Mouse (Mus musculus) midbrain, embryonic 13.5 days (tissue): ENCODE measurements around the gene Tmem163. TPM values are rescaled to one million over a fixed set of nuclear protein-coding genes. Genes with fewer than 3 reads are reported as not detected.

Experiments used
- ATAC-seq: fragments of 200-750 bp; cut with Nextera tagmentation; 2 replicates; pipeline ENCODE4 v1.8.0; 2017; ENCODE audit warnings: mild to moderate bottlenecking, moderate TSS enrichment, moderate library complexity
- H3K27ac ChIP-seq: fragments of 300-500 bp; sonication (generic); 2 replicates; pipeline ENCODE4 v1.5.1; 2015; ENCODE audit warnings: inconsistent platforms, mild to moderate bottlenecking, moderate library complexity
- H3K27me3 ChIP-seq: fragments of 300-500 bp; sonication (generic); 2 replicates; pipeline ENCODE4 v1.6.1; 2015; ENCODE audit warnings: mild to moderate bottlenecking, inconsistent platforms
- H3K36me3 ChIP-seq: fragments of 300-500 bp; sonication (generic); 2 replicates; pipeline ENCODE4 v1.6.1; 2015; ENCODE audit warnings: mild to moderate bottlenecking, inconsistent platforms
- H3K4me1 ChIP-seq: fragments of 300-500 bp; sonication (generic); replicated peaks from 2 replicates; pipeline ENCODE4 v1.6.1; 2015; ENCODE audit warnings: inconsistent platforms
- H3K4me2 ChIP-seq: fragments of 300-500 bp; sonication (generic); replicated peaks from 2 replicates; pipeline ENCODE4 v1.6.1; 2015; ENCODE audit warnings: moderate library complexity, mild to moderate bottlenecking, inconsistent platforms
- H3K4me3 ChIP-seq: fragments of 300-500 bp; sonication (generic); replicated peaks from 2 replicates; pipeline ENCODE4 v1.5.1; 2015; ENCODE audit warnings: mild to moderate bottlenecking, inconsistent platforms
- H3K9ac ChIP-seq: fragments of 300-500 bp; sonication (generic); replicated peaks from 2 replicates; pipeline ENCODE4 v1.6.1; 2015; ENCODE audit warnings: mild to moderate bottlenecking, inconsistent platforms
- H3K9me3 ChIP-seq: fragments of 300-500 bp; sonication (generic); 2 replicates; pipeline ENCODE4 v1.6.1; 2016; ENCODE audit warnings: mild to moderate bottlenecking, inconsistent platforms
- WGBS: fragments of 180-500 bp; shearing (Covaris S2); methylation state at CpG from one replicate; pipeline ENCODE4 v1.1.7; 2015; 5-methylcytosine and 5-hydroxymethylcytosine counted together
- polyA plus RNA-seq: library from polyadenylated mRNA; unstranded; fragments of >200 nt; fragmentation: Nextera tagmentation; extraction: Ambion mirVana; gene quantifications from 2 replicates; pipeline ENCODE4 v1.2.1, GENCODE M21; 2015

The Tmem163 gene
- polyA plus RNA-seq, 1 experiment from 2014 or later: 65.8 TPM

DNA sequence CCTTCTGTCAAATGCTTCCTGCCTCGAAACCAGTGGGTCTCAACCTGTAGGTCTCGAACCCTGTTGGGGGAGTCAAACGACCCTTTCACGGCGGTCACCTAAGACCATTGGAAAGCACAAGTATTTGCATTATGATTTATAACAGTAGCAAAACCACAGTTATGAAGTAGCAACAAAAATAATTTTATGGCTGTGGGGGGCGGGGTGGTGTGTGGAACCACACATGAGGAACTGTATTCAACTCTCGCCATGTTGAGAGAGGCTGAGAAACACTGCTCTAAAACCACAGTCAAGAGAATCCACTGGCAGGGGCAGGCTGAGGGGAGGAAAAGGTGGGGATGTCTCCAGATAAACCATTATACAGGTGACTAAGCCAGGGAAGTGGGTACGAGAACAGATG is 166.2 kb downstream of the Tmem163 start:
- ATAC-seq: no peak
- H3K36me3 ChIP-seq: peaks cover 10% of the 10 kb centered on the region; the same call in 1 of the 2 replicates
- H3K4me2 ChIP-seq: no peak overlapping the region
- H3K27ac ChIP-seq: no peak overlapping the region
- 94% methylated on average over 8 of the region's 8 CpGs for WGBS
- peaks cover 9% of the 10 kb centered on the region; the same call in 1 of the 2 replicates for H3K9me3 ChIP-seq
- no peak overlapping the region for H3K4me3 ChIP-seq
- H3K4me1 ChIP-seq: peaks cover 10% of the 10 kb centered on the region
- no peaks in the 10 kb centered on the region for H3K27me3 ChIP-seq
- no peak overlapping the region for H3K9ac ChIP-seq

DNA sequence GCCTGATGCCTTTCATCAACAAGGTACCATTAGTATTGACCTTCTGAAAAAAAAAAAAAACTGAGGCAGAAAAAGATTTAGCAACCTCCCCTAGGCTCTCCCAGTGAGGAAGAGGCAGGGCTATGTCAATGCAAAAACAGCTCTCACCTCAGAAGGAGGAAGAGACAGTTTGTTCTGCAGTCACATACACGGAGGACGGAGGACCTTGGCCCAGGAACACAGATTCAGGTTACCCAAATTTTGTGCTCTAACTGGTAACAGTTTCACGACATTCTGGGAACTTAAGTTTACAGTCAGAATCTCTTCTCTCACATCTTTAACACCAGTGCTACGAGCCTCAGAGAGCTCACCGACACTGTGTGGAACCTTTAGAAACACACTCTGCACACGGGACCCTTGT is 166.6 kb downstream of the Tmem163 start:
- Histone ChIP-seq H3K27me3 (no peaks in the 10 kb centered on the region), H3K4me2 (no peak overlapping the region), H3K27ac (no peak overlapping the region), H3K4me3 (no peak overlapping the region), H3K36me3 (peaks cover 10% of the 10 kb centered on the region; the same call in 1 of the 2 replicates), H3K9me3 (peaks cover 9% of the 10 kb centered on the region; the same call in 1 of the 2 replicates), H3K4me1 (peaks cover 13% of the 10 kb centered on the region), H3K9ac (no peak overlapping the region)
- ATAC-seq: no peak
- WGBS: 86% methylated on average over 6 of the region's 6 CpGs

DNA sequence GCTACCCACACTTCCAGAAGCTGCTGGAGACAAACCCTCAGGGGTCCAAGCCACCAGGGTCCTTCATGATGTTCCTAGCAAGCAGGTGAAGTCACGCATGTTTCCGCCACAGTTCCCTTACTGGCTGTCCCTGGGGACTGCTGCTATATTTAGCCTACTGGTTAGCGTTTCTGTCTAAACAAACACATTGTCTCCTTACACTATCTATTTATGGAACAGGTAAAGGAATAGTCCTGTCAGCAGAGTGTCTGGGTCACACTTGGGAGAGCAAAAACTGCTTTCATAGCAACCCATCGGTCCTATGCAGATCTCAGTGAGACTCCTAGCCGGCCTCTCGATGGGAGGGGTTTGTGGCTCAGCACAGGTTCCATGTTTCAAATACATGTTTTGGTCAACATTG is 168.0 kb downstream of the Tmem163 start:
- peaks cover 27% of the 10 kb centered on the region for H3K4me1 ChIP-seq
- peaks cover 10% of the 10 kb centered on the region; the same call in 1 of the 2 replicates for H3K36me3 ChIP-seq
- ATAC-seq: no peak
- H3K27ac ChIP-seq: no peak overlapping the region
- no peak overlapping the region for H3K4me2 ChIP-seq
- WGBS: 86% methylated on average over 6 of the region's 6 CpGs
- H3K9ac ChIP-seq: no peak overlapping the region
- no peak overlapping the region for H3K4me3 ChIP-seq
- H3K9me3 ChIP-seq: peaks cover 9% of the 10 kb centered on the region; the same call in 1 of the 2 replicates
- no peaks in the 10 kb centered on the region for H3K27me3 ChIP-seq

DNA sequence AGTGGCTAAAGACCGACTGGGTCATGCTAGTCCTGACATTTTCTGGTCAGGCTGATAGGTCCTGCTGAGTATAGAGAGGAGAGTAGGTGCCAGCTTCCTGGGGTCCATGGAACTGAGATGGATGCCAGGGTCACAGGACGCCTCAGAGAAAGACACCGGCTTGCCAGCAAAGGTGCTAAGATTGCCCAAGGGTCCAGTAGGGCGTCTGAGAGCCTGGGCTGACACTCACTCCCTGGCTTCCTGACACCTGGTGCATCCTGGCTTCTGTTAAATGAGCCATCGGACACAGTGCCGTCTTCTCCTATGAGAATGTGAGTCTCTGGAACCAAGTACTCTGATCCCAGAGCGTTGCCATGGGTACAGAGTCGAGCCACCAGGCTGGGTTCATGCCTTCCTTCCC is 170.4 kb downstream of the Tmem163 start:
- Histone ChIP-seq H3K9ac (no peak overlapping the region), H3K27me3 (no peaks in the 10 kb centered on the region), H3K4me2 (no peak overlapping the region), H3K27ac (peak overlapping the region; percentile 77), H3K9me3 (no peaks in the 10 kb centered on the region), H3K4me3 (no peak overlapping the region), H3K4me1 (peaks cover 27% of the 10 kb centered on the region), H3K36me3 (no peaks in the 10 kb centered on the region)
- ATAC-seq: peak; percentile 28
- WGBS: 70% methylated on average over 8 of the region's 8 CpGs

DNA sequence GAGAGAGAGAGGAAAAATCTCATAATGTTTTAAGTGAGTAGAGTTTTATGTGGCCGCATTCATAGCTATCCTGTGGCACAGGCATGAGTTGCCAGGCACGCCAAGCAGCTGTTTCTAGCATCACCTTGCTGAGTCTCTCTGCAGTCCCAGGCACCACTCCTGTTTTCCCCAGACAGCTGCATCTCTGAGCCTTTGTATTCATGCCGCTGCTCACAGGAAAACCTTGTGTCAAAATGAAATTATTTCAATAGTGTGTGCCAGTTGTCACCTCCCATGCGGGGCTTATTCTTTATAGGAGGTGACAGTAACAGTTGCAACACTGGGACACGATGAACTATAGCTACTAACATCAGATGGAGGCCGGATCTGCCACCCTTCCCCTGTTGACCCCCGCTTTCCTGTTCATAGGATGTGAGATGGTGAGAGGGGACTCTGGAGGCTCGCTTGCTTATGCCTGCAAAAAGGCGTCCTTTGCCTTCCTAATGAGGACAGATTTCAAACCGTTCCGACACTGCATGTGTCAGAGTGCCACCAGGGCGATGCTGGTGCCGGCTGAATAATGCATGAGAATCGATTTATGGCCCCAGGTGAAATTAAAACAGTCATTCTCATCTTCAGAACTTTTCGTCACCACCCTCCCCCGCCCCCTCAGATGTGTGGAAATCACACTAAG is 171.1 kb downstream of the Tmem163 start:
- peaks cover 27% of the 10 kb centered on the region for H3K4me1 ChIP-seq
- H3K27ac ChIP-seq: peak overlapping the region; percentile 77
- no peaks in the 10 kb centered on the region for H3K9me3 ChIP-seq
- H3K4me3 ChIP-seq: no peak overlapping the region
- 46% methylated on average over 16 of the region's 16 CpGs for WGBS
- ATAC-seq: peak; percentile 82
- no peaks in the 10 kb centered on the region for H3K36me3 ChIP-seq
- H3K27me3 ChIP-seq: no peaks in the 10 kb centered on the region
- H3K9ac ChIP-seq: no peak overlapping the region
- H3K4me2 ChIP-seq: peak overlapping the region; percentile 5; the same call in 1 of the 2 replicates

DNA sequence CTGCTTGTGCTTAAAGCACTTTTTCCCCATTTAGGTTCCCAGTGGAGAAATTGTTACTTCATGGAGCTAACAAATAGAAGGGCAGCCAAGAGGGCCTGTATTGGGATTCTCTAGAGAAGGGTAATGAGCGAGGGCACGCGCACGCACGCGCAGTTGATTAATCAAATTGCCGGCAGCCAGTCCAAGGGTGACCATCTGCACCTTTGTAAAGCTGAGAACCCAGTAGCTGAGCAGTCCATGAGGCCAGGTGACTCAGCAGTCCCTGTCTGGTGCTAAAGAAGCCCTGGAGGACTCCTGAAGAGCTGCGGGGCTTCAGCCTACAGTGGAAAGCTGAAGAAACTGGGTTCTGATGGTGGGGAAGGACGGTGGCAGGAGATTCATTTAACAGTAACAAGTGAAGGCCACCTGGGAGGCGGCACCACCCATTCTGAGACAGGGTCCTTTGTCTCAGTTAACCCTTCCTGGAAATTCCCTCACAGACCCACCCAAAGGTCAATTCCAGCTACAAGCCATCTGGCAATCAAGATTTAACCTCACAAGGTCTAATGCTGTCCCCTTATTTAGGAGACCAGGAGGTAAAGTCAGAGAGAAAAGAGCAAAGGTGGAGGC is 172.2 kb downstream of the Tmem163 start:
- ATAC-seq: no peak

DNA sequence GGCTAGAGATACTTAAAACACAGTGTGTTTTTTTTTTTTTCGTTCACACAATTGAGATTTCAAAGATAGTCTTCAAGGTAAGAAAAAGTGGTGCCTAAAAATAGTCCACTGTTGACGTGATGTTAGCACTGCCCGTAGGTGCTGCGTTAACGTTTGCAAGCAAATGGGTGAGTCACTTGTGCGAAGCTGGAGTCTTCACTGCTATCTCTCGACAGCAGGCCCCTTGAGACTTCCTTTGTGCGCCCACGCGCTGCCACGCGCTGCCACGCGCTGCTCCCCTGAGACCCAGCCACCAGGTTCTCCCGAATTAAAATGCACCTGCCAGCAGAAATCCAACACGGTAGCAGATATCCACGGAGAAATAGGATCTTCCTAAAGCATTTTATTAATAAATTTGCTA is 178.6 kb downstream of the Tmem163 start:
- no peak for ATAC-seq

More for the DNA sequence above, 172.2 kb downstream of the Tmem163 start:
- Histone ChIP-seq H3K4me1 (peaks cover 27% of the 10 kb centered on the region), H3K9ac (no peak overlapping the region), H3K27me3 (no peaks in the 10 kb centered on the region), H3K4me2 (0 out of 2 replicates have a peak overlapping the region, but pooled peaks have one; percentile 3), H3K9me3 (no peaks in the 10 kb centered on the region), H3K27ac (peak overlapping the region; percentile 77), H3K36me3 (no peaks in the 10 kb centered on the region), H3K4me3 (no peak overlapping the region)
- WGBS: 65% methylated on average over 10 of the region's 10 CpGs

DNA sequence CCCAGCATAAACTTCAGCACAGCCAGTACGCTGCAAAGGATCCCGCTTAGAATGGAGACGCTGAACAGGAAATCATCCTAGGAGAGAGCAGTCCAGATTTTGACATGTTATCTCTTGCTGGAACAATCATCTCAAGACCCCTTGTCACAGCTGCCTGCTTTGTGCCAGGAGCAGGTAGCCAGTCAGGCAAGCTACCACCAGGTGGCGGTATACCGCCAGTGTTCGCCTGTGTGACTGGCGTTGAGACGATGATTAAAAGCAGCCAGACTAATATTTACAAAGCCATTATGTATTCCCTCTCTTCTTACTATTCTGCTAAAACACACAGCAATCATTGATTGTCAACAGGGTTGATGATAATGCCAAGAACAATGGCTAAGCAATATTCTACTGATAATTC is 179.1 kb downstream of the Tmem163 start:
- no peak overlapping the region for H3K4me3 ChIP-seq
- peak overlapping the region; percentile 81 for H3K27ac ChIP-seq
- no peak overlapping the region; the same call in 1 of the 2 replicates for H3K9ac ChIP-seq
- H3K36me3 ChIP-seq: peaks cover 4% of the 10 kb centered on the region; the same call in 1 of the 2 replicates
- no peak overlapping the region for H3K4me2 ChIP-seq
- peak; percentile 68 for ATAC-seq
- H3K4me1 ChIP-seq: peaks cover 12% of the 10 kb centered on the region
- H3K27me3 ChIP-seq: peaks cover 6% of the 10 kb centered on the region; the same call in 1 of the 2 replicates
- 13% methylated on average over 8 of the region's 8 CpGs for WGBS
- no peaks in the 10 kb centered on the region for H3K9me3 ChIP-seq

More for the DNA sequence above, 178.6 kb downstream of the Tmem163 start:
- H3K9me3 ChIP-seq: no peaks in the 10 kb centered on the region
- 67% methylated on average over 17 of the region's 17 CpGs for WGBS
- H3K4me3 ChIP-seq: no peak overlapping the region
- no peak overlapping the region for H3K4me2 ChIP-seq
- H3K36me3 ChIP-seq: no peaks in the 10 kb centered on the region
- H3K27me3 ChIP-seq: peaks cover 6% of the 10 kb centered on the region; the same call in 1 of the 2 replicates
- H3K9ac ChIP-seq: no peak overlapping the region
- H3K4me1 ChIP-seq: peaks cover 12% of the 10 kb centered on the region
- peak overlapping the region; percentile 81 for H3K27ac ChIP-seq

DNA sequence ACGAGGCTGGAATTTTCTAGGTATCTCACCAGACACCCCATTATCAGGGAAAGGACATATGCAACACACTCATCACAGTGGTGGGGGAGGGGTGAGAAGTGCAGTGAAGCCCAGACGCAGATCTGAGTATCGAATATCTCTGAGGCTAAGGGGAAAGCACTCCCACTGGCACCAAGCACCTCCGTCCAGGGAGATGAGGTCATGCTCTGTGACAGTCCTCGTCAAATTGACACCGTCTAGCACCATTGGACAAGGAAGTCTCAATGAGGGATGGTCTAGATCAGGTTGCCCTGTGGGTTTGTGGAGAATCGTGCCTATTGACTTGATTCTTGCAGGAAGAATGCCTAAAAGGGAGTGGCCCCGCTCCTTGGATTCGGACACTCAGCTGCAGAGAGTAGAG is 180.6 kb downstream of the Tmem163 start:
- WGBS: 67% methylated on average over 9 of the region's 9 CpGs

DNA sequence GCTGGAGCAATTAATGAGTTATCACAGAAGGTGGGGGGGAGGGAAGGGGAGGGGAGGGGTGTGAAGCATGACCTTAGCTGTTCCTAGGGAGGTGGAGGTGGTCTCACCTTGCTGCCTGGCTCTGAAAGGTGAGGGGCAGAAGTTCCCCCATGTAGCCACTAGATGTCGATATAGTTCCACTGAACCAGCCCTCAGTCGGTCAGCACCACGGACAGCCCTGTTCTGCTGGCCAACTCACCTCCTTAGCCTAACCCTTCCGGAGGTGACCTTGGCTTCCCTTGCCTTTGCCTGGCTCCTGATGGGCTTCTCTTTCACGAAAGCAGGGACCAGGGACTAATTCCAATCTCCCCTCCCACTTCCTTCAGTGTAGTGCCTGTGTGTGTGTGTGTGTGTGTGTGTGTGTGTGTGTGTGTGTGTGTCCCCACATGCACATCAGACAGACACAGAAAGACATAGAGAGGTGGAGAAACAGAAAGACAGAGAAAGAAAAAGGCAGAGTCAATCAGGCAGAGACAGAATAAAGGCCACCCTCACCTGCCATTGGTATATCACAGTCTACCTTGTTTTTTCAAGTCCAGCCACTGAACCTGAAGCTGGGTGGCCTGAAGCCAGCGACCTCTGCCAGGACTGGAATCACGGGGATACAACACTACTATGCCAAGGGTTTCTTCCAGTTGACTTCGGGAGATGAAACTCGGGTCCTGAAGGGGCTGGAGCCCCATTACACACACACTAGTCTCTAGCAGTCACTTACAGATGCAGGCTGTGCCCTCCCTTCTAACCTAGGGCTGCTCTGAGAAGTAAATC is 182.4 kb downstream of the Tmem163 start:
- Histone ChIP-seq H3K4me2 (no peak overlapping the region; the same call in 1 of the 2 replicates), H3K27ac (no peak overlapping the region), H3K4me1 (peaks cover 12% of the 10 kb centered on the region), H3K9ac (no peak overlapping the region), H3K9me3 (no peaks in the 10 kb centered on the region), H3K36me3 (peaks cover 18% of the 10 kb centered on the region; the same call in 1 of the 2 replicates), H3K4me3 (no peak overlapping the region), H3K27me3 (peaks cover 6% of the 10 kb centered on the region; the same call in 1 of the 2 replicates)
- 37% methylated on average over 9 of the region's 9 CpGs for WGBS
- peak; percentile 73; the same call in 1 of the 2 replicates for ATAC-seq

More for the DNA sequence above, 180.6 kb downstream of the Tmem163 start:
- Histone ChIP-seq H3K4me3 (no peak overlapping the region), H3K4me1 (peaks cover 12% of the 10 kb centered on the region), H3K27ac (no peak overlapping the region), H3K9ac (no peak overlapping the region), H3K36me3 (peaks cover 10% of the 10 kb centered on the region; the same call in 1 of the 2 replicates), H3K27me3 (peaks cover 6% of the 10 kb centered on the region; the same call in 1 of the 2 replicates), H3K4me2 (no peak overlapping the region), H3K9me3 (no peaks in the 10 kb centered on the region)
- no peak for ATAC-seq

DNA sequence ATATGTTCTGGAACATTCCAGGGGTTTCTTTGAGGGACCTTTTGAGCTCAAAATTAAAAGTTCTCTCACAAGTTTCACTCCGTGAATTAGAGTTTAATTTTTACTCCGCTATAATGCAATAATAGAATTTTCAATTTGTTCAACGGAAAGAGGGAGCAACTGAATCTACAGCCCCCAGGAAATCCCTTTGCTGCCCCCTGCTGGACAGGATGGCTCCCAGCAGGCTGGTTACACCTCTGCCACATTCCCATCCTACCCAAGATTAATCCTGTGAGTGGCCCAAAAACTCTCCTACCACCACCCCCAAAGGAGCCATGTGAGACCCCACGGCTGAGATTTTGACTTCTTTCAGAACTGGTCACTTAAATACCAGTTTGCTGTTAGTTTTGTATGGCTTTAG is 192.2 kb downstream of the Tmem163 start:
- Histone ChIP-seq H3K4me1 (no peaks in the 10 kb centered on the region), H3K27me3 (no peaks in the 10 kb centered on the region), H3K4me3 (no peak overlapping the region), H3K9me3 (no peaks in the 10 kb centered on the region), H3K9ac (no peak overlapping the region), H3K36me3 (peaks cover 38% of the 10 kb centered on the region), H3K27ac (no peak overlapping the region), H3K4me2 (no peak overlapping the region)
- 82% methylated on average over 4 of the region's 4 CpGs for WGBS
- ATAC-seq: no peak
